Mouse (Mus musculus): ENCODE measurements around the gene Olfr1348. TPM values are rescaled to one million over a fixed set of nuclear protein-coding genes. Genes with fewer than 3 reads are reported as not detected.

The Olfr1348 gene
- polyA plus RNA-seq, 1 experiment from 2014 or later = not detected

Other genes starting within 250 kb of the Olfr1348 start
- 15.2 and 15.8 TPM in 2 replicates for gene Zfp667, start 222.2 kb downstream of the Olfr1348 start, polyA plus RNA-seq (2015; fragmentation: Nextera tagmentation; extraction: Ambion mirVana)
- 12.3 and 13.8 TPM in 2 replicates for gene Zfp583, start 177.5 kb downstream of the Olfr1348 start, polyA plus RNA-seq (2015; fragmentation: Nextera tagmentation; extraction: Ambion mirVana)
- 5.7 and 6.0 TPM in 2 replicates for gene Gm3854, start 165.0 kb downstream of the Olfr1348 start, polyA plus RNA-seq (2015; fragmentation: Nextera tagmentation; extraction: Ambion mirVana)
- gene Zfp78, start 145.5 kb downstream of the Olfr1348 start, polyA plus RNA-seq (2015; fragmentation: Nextera tagmentation; extraction: Ambion mirVana) = 4.5 and 4.6 TPM in 2 replicates
- 21.5 and 23.3 TPM in 2 replicates for gene Zfp28, start 125.5 kb downstream of the Olfr1348 start, polyA plus RNA-seq (2015; fragmentation: Nextera tagmentation; extraction: Ambion mirVana)
- 2.6 and 3.4 TPM in 2 replicates for gene Smim17, start 110.0 kb downstream of the Olfr1348 start, polyA plus RNA-seq (2015; fragmentation: Nextera tagmentation; extraction: Ambion mirVana)
- 0.06 TPM in 1 of 2 replicates, not detected in the other for gene Gm20715, start 98.5 kb downstream of the Olfr1348 start, polyA plus RNA-seq (2015; fragmentation: Nextera tagmentation; extraction: Ambion mirVana)
- gene Olfr1344, start 70.1 kb downstream of the Olfr1348 start, polyA plus RNA-seq (2015; fragmentation: Nextera tagmentation; extraction: Ambion mirVana) = not detected in 2 replicates
- gene Olfr1336, start 52.6 kb downstream of the Olfr1348 start, polyA plus RNA-seq (2015; fragmentation: Nextera tagmentation; extraction: Ambion mirVana) = 0.03 TPM in 1 of 2 replicates, not detected in the other
- gene Olfr1346, start 41.6 kb downstream of the Olfr1348 start, polyA plus RNA-seq (2015; fragmentation: Nextera tagmentation; extraction: Ambion mirVana) = not detected in 2 replicates
- not detected in 2 replicates for gene Olfr5, start 21.8 kb downstream of the Olfr1348 start, polyA plus RNA-seq (2015; fragmentation: Nextera tagmentation; extraction: Ambion mirVana)
- gene Olfr1347, start 9.0 kb downstream of the Olfr1348 start, polyA plus RNA-seq (2015; fragmentation: Nextera tagmentation; extraction: Ambion mirVana) = not detected in 2 replicates
- gene Olfr1349, start 14.2 kb upstream of the Olfr1348 start, polyA plus RNA-seq (2015; fragmentation: Nextera tagmentation; extraction: Ambion mirVana) = not detected in 2 replicates
- not detected in 2 replicates for gene Olfr1350, start 56.1 kb upstream of the Olfr1348 start, polyA plus RNA-seq (2015; fragmentation: Nextera tagmentation; extraction: Ambion mirVana)
- gene Zim1, start 187.7 kb upstream of the Olfr1348 start, polyA plus RNA-seq (2015; fragmentation: Nextera tagmentation; extraction: Ambion mirVana) = 3.2 and 3.7 TPM in 2 replicates
- 51.1 and 58.7 TPM in 2 replicates for gene Peg3, start 221.7 kb upstream of the Olfr1348 start, polyA plus RNA-seq (2015; fragmentation: Nextera tagmentation; extraction: Ambion mirVana)
- gene Usp29, start 221.8 kb upstream of the Olfr1348 start, polyA plus RNA-seq (2015; fragmentation: Nextera tagmentation; extraction: Ambion mirVana) = 22.4 and 26.1 TPM in 2 replicates